Mouse (Mus musculus) ovary, postnatal 10 days (tissue): ENCODE measurements around the gene Miox.

Experiments used
- DNase-seq: peaks from one replicate; pipeline ENCODE4 v3.0.0; 2022; ENCODE audit warnings: low spot score

The Miox gene

GRCm38 (mm10) chr15:89334271-89334670, at the start of gene Miox:
TSS of gene Miox (plus strand) at chr15:89334398.
- DNase-seq = no peak

- DNase-seq = no peak
Observed at GRCm38 (mm10) chr15:89285004-89285403, 49.2 kb upstream of the Miox start.

GRCm38 (mm10) chr15:89285478-89285877, 48.7 kb upstream of the Miox start:
- no peak for DNase-seq

GRCm38 (mm10) chr15:89286114-89286513, 48.1 kb upstream of the Miox start:
- no peak for DNase-seq

- DNase-seq = no peak
Observed at GRCm38 (mm10) chr15:89286582-89286981, 47.6 kb upstream of the Miox start.

GRCm38 (mm10) chr15:89288227-89288767, 45.9 kb upstream of the Miox start:
- no peak for DNase-seq

- DNase-seq = no peak
Observed at GRCm38 (mm10) chr15:89289455-89289854, 44.7 kb upstream of the Miox start.

- no peak for DNase-seq
Observed at GRCm38 (mm10) chr15:89291521-89291920, 42.7 kb upstream of the Miox start.

GRCm38 (mm10) chr15:89292795-89293194, 41.4 kb upstream of the Miox start:
- DNase-seq = no peak

GRCm38 (mm10) chr15:89293778-89294177, 40.4 kb upstream of the Miox start:
- DNase-seq = no peak

- DNase-seq = no peak
Observed at GRCm38 (mm10) chr15:89295580-89296165, 38.5 kb upstream of the Miox start.

GRCm38 (mm10) chr15:89296465-89296864, 37.7 kb upstream of the Miox start:
- DNase-seq = no peak

- DNase-seq = no peak
Observed at GRCm38 (mm10) chr15:89297695-89298094, 36.5 kb upstream of the Miox start.

- no peak for DNase-seq
Observed at GRCm38 (mm10) chr15:89300180-89300579, 34.0 kb upstream of the Miox start.

- DNase-seq = no peak
Observed at GRCm38 (mm10) chr15:89300600-89300999, 33.6 kb upstream of the Miox start.

GRCm38 (mm10) chr15:89305966-89306365, 28.2 kb upstream of the Miox start:
- no peak for DNase-seq

- DNase-seq = no peak
Observed at GRCm38 (mm10) chr15:89307461-89307860, 26.7 kb upstream of the Miox start.

GRCm38 (mm10) chr15:89308406-89309139, 25.6 kb upstream of the Miox start:
- no peak for DNase-seq

- no peak for DNase-seq
Observed at GRCm38 (mm10) chr15:89309962-89310498, 24.2 kb upstream of the Miox start.

- DNase-seq = no peak
Observed at GRCm38 (mm10) chr15:89313359-89313758, 20.8 kb upstream of the Miox start.

GRCm38 (mm10) chr15:89314107-89314506, 20.1 kb upstream of the Miox start:
- DNase-seq = no peak

GRCm38 (mm10) chr15:89314511-89315189, 19.5 kb upstream of the Miox start:
- DNase-seq = no peak
